Mouse (Mus musculus) T-helper 1 cell (primary cell): ENCODE measurements around the gene Terb2.

Source experiments
- in situ Hi-C: fragments of 300-600 bp; cut with MboI, MseI; formaldehyde crosslinking; loops from one replicate; pipeline ENCODE4 v1.15.1; 2025; ENCODE audit warnings: high pct_unique_total_duplicates

Gene Terb2

DNA sequence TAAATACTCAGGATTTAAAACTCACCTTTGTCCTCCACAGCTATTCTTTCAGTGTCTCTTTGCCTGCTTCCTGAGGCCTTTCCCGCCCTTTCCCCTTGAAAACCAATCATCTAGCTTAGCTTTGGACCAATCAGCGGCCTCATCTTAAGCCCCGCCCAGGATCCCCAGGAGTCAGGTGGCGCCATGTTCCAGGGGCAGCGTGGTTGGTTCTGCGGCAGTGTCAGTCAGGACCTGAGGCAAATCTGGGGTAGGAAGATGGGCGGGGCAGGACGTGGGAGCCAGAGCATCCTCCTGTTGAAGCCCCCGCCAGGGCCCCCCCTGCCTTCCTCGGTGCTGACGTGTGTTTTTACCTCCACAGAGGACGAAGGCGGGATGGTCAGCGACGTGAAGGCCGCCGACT is at the start of gene Terb2, which contains the start of gene Patl2:
TSS of gene Terb2 (plus strand) at position 167 of the 400 bp plus-strand sequence.
TSS of gene Patl2 (minus strand) at position 84 of the 400 bp plus-strand sequence.
- in situ Hi-C loops, result no loop called here

GRCm38 (mm10) chr2:122137839-122138465 is 48.1 kb upstream of the Terb2 start:
- in situ Hi-C loops, result no loop called here

DNA sequence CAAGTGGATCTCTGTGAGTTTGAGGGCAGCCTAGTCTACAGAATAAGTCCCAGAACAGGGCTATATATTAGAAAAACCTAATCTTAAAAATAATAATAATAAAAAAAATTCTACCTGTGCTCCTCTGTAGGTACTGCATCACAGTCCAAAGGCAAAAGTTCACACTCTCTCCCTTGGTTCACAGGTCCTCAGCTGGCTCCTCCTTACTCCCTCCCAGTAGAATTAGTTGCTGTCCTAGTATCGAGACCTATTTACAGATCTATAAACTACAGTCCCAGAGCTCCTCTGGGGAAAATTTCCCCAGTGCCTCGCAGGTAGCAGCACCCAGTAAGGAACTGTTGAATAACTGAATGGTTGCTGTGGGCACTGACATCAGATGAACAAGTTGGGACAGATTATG is 45.3 kb upstream of the Terb2 start:
- in situ Hi-C loops, result no loop called here

DNA sequence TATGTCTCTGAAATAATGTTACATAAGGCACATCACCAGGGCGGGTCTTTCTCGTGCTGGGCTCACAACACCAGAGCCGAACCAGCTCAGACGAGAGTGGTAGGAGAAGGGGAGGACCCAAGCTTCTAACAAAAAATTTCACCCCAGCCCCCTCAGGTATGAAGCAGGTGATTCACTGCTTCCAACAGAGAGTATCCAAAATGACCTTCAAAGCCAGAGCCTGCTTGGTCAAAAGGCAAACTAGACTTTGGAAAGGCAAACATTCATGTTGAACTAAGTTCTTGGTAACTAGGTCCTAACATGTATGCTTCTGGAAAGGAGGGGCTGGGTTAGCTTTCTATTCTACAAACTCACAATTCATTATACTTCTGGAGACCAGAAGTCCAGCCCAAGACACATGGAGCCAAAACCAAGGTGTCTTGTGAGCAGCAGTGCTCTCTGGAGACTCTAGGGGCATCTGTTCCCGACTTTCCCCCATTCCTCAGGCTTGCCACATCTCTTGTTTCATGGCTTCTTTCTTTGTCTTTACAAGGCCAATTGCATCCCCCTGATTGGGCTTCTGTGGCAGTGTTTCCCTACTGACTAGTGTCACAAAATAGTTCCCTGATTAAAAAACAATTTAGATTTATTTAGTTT is 44.6 kb upstream of the Terb2 start:
- in situ Hi-C loops, result no loop called here

GRCm38 (mm10) chr2:122143111-122143510 is 43.0 kb upstream of the Terb2 start:
- in situ Hi-C loops, result no loop called here

GRCm38 (mm10) chr2:122145756-122146155 is 40.3 kb upstream of the Terb2 start:
- in situ Hi-C loops, result no loop called here

GRCm38 (mm10) chr2:122146687-122147086 is 39.4 kb upstream of the Terb2 start:
- in situ Hi-C loops, result no loop called here

DNA sequence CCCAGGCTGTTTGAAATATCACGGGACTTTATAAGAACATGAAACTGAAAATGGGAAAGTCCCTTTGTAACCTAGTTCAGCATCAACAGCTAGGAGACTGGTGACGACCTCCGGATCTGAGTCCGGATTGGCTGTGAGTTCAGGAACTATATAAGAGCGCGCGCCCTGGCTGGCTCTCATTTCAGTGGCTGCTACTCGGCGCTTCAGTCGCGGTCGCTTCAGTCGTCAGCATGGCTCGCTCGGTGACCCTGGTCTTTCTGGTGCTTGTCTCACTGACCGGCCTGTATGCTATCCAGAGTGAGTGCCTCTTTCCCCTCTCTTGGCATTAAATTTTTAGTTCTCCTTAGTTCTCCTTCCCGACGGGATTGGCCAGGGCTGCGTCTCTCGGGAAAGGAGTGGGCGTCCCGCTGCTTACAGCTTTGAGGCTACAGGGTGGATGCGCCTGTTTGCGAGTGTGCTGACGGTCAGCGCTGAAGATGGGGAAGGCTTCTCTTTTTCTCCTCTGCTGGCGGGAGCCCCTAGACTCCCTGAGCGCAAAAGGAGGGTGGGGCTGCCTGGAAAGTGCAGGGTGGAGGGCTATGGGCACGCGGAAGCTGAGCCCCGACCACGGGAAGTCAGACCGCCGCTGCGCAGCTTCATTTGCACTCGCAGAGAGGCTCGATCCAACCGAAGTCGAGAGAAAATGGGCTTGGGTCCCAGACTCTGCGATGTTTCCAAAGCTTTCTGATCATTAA is 38.4 kb upstream of the Terb2 start, which contains the start of gene B2m:
TSS of gene B2m (plus strand) at position 179 of the 734 bp plus-strand sequence.
- in situ Hi-C loops, result no loop called here

DNA sequence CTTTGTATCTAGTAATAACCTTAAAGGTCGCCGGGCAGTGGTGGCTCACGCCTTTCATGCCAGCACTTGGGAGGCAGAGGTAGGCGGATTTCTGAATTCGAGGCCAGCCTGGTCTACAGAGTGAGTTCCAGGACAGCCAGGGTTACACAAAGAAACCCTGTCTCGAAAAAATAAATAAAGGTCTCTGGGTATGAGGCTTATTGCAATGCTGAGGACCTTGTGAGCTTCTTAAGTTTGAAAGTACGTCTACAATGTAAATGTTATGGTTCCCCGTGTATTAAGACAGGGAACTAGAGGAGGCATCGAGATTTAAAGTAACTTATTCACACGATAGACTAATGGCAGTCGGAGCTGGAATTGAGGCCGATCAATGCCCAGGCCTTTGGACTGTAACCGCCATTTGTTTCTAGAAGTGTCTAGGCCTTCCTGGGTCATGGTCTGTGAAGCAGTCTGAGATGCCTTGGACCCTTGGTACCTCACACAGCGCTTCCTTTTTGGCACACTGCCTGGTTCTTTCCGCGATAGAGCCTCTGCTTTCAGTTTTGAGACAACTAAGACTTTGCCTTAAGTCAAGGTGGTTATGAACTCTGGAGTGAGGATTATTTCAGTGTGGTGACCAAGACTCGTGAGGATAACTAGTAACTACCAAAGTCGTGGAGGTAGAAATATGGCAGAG is 37.7 kb upstream of the Terb2 start:
- in situ Hi-C loops, result no loop called here

- in situ Hi-C loops, result no loop called here
These were observed 36.8 kb upstream of the Terb2 start for GRCm38 (mm10) chr2:122149316-122149715.

DNA sequence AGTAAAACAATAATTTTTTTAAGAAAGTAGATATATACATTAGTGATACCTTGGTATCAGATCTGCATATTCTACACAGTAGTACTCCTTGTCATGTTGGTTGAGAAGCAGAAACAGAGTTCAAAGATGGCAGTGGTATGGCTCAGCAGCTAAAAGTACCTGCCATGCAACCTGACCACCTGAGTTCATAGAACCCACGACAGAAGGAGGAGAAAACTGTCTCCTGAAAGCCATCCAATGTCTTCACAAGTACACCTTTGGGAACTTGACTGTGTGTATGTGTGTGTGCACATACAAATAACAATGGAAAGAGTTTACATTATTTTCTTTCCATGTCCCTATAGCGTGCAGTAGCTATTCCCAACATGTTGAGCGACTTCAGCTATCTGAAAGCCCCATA is 36.4 kb upstream of the Terb2 start:
- in situ Hi-C loops, result no loop called here

- in situ Hi-C loops, result no loop called here
These were observed 34.9 kb upstream of the Terb2 start for GRCm38 (mm10) chr2:122151221-122151620.

GRCm38 (mm10) chr2:122152850-122153249 is 33.2 kb upstream of the Terb2 start:
- in situ Hi-C loops, result no loop called here

- in situ Hi-C loops, result no loop called here
These were observed 32.2 kb upstream of the Terb2 start for GRCm38 (mm10) chr2:122153681-122154365.

GRCm38 (mm10) chr2:122154479-122154878 is 31.6 kb upstream of the Terb2 start:
- in situ Hi-C loops, result no loop called here

DNA sequence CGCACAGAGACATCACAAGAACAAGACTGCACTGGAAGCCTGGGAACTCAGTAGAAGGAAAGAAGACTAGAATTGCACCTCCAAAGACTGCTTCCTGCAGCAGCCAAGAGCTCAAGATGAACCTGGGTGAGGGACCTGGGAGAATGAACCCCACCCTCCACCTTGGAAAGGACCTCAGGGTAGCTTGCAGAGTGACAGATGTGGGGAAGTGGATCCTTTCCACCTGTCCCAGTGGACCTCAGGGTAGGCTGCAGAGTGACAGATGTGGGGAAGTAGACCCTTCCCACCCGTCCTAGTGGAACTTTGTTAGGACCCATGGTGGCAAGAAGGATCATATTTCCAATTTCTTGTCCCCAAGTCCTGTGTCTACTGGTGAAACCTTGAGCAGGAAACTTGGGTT is 30.8 kb upstream of the Terb2 start:
- in situ Hi-C loops, result loop anchor here (5.0 kb wide), 1 partner anchor 38 kb away; the partner anchor contains the start of gene Spg11

DNA sequence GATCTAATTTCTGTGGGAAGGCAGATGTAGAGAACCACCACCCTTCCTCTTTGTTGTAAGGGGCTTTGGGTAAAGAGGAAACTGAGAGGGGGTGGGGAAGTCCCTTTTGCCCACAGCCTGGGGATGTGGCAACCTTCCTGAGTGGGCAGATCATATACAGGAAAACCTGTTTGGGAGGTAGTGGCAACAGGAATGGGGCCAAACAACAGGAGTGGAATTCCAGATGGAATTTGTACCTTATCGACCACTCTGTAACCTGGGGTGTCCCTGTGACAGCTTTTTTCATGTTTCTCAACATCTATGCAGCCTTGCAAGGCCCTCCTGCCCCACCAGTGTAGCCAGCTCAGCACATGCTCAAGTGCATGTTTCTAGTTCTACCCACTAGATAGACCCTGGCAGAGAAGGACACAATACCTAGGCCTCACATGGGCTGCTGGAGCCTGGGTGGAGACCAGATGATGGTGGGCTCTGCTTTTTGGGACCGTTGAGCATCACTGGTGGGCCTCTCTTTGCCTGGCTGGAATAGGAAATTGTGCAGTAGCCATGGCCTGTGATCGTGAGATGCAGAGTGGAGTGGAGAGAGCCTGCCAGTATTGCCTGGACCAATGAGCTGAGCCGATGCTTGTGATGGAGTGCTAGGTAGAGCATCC is 29.9 kb upstream of the Terb2 start:
- in situ Hi-C loops, result loop anchor here (5.0 kb wide), 1 partner anchor 39 kb away; the partner anchor contains the start of gene Spg11

GRCm38 (mm10) chr2:122157561-122157960 is 28.5 kb upstream of the Terb2 start:
- in situ Hi-C loops, result loop anchor here (5.0 kb wide), 1 partner anchor 40 kb away; the partner anchor contains the start of gene Spg11

DNA sequence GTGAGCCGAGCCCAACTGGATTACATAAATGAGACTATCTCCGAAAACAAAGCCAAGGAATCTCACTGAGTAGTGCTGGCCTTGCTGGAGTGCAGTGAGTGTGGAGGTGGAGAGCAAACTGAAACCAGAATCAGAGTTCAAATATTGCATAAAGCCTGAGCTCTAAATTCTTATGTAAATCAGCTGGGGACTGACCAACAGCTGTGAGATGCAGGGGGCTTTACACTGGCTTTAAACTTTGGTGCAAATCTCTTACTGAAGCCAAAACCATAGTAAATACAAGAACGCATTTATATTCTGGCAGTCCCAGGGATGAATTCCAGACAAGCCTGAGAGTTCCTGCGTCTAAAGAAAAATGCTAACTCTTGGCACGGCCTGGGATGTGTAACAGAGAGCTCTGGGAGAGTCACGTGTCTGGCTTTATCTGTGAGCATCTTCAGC is 27.7 kb upstream of the Terb2 start:
- in situ Hi-C loops, result loop anchor here (5.0 kb wide), 1 partner anchor 41 kb away; the partner anchor contains the start of gene Spg11

DNA sequence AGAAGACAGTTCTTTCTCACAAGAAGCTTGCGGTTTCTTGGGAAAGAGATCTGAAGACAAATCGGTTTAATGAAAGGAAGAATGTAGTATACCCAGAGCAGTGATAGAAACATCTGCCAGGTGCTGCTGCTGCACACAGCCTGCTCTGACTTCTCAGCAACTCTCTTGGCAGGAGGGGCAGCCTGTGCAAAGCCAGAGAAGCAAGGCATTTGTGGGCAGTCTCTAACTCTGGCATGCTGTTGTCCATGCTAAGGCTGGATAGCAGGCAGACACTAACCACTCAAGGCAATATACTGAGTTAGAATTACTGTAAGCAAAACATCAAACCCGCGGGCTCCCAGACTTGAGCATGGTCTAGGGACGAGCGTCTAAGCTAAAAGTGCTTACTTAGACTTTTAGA is 26.4 kb upstream of the Terb2 start:
- in situ Hi-C loops, result loop anchor here (5.0 kb wide), 2 partner anchors 42 to 87 kb away; partner anchors contain the start of gene Spg11
